Mouse (Mus musculus): ENCODE results near the gene Ctrc.

The Ctrc gene

GRCm38 (mm10) chr4:141879875-141880274 lies 33.7 kb upstream of the Ctrc start:
- Histone ChIP-seq H3K4me3 (replicated peaks; ENCODE audit: low read length) (no peak overlapping the region), H3K27me3 (ENCODE audit: insufficient read depth, low read length) (peaks cover 4% of the 10 kb centered on the region), H3K4me1 (replicated peaks; ENCODE audit: low read depth, low read length) (peaks cover 51% of the 10 kb centered on the region), H3K36me3 (ENCODE audit: insufficient read depth, low read length) (no peaks in the 10 kb centered on the region), H3K9me3 (ENCODE audit: low read length) (no peaks in the 10 kb centered on the region)
- no peak for TF ChIP-seq CTCF (conservative IDR thresholded peaks at IDR 0.05; ENCODE audit: low read length)
- TF ChIP-seq NANOG (IDR thresholded peaks at IDR 0.05; ENCODE audit: borderline replicate concordance, low read length): no peak
- TF ChIP-seq POU5F1 (IDR thresholded peaks at IDR 0.05; ENCODE audit: borderline replicate concordance, low read length): no peak

GRCm38 (mm10) chr4:141879074-141879473 lies 32.9 kb upstream of the Ctrc start:
- Histone ChIP-seq H3K9me3 (ENCODE audit: low read length) (no peaks in the 10 kb centered on the region), H3K4me1 (replicated peaks; ENCODE audit: low read depth, low read length) (peaks cover 54% of the 10 kb centered on the region), H3K36me3 (ENCODE audit: insufficient read depth, low read length) (no peaks in the 10 kb centered on the region), H3K27me3 (ENCODE audit: insufficient read depth, low read length) (peaks cover 8% of the 10 kb centered on the region), H3K4me3 (replicated peaks; ENCODE audit: low read length) (no peak overlapping the region)
- TF ChIP-seq POU5F1 (IDR thresholded peaks at IDR 0.05; ENCODE audit: borderline replicate concordance, low read length) (no peak), NANOG (IDR thresholded peaks at IDR 0.05; ENCODE audit: borderline replicate concordance, low read length) (no peak), CTCF (conservative IDR thresholded peaks at IDR 0.05; ENCODE audit: low read length) (no peak)

- no peak for TF ChIP-seq CTCF (conservative IDR thresholded peaks at IDR 0.05; ENCODE audit: low read length)
- no peak for TF ChIP-seq NANOG (IDR thresholded peaks at IDR 0.05; ENCODE audit: borderline replicate concordance, low read length)
- no peak for TF ChIP-seq POU5F1 (IDR thresholded peaks at IDR 0.05; ENCODE audit: borderline replicate concordance, low read length)
Observed at GRCm38 (mm10) chr4:141878621-141879020, 32.5 kb upstream of the Ctrc start.

GRCm38 (mm10) chr4:141875481-141876108 lies 29.4 kb upstream of the Ctrc start:
- Histone ChIP-seq H3K4me3 (replicated peaks; ENCODE audit: low read length) (peak overlapping the region; percentile 83), H3K4me1 (replicated peaks; ENCODE audit: low read depth, low read length) (peaks cover 64% of the 10 kb centered on the region), H3K36me3 (ENCODE audit: insufficient read depth, low read length) (peaks cover 10% of the 10 kb centered on the region; the same call in 1 of the 2 replicates), H3K9me3 (ENCODE audit: low read length) (no peaks in the 10 kb centered on the region), H3K27me3 (ENCODE audit: insufficient read depth, low read length) (peaks cover 35% of the 10 kb centered on the region)
- no peak for TF ChIP-seq NANOG (IDR thresholded peaks at IDR 0.05; ENCODE audit: borderline replicate concordance, low read length)
- no peak for TF ChIP-seq CTCF (conservative IDR thresholded peaks at IDR 0.05; ENCODE audit: low read length)
- TF ChIP-seq POU5F1 (IDR thresholded peaks at IDR 0.05; ENCODE audit: borderline replicate concordance, low read length): no peak

More at GRCm38 (mm10) chr4:141878621-141879020, 32.5 kb upstream of the Ctrc start:
- Histone ChIP-seq H3K4me1 (replicated peaks; ENCODE audit: low read depth, low read length) (peaks cover 59% of the 10 kb centered on the region), H3K36me3 (ENCODE audit: insufficient read depth, low read length) (no peaks in the 10 kb centered on the region), H3K4me3 (replicated peaks; ENCODE audit: low read length) (no peak overlapping the region), H3K9me3 (ENCODE audit: low read length) (no peaks in the 10 kb centered on the region), H3K27me3 (ENCODE audit: insufficient read depth, low read length) (peaks cover 13% of the 10 kb centered on the region)

GRCm38 (mm10) chr4:141874601-141875460 lies 28.7 kb upstream of the Ctrc start, which contains the start of gene Efhd2:
Gene Efhd2, minus strand, starts transcription at chr4:141874920.
- peaks cover 64% of the 10 kb centered on the region for H3K4me1 ChIP-seq (replicated peaks; ENCODE audit: low read depth, low read length)
- peaks cover 35% of the 10 kb centered on the region for H3K27me3 ChIP-seq (ENCODE audit: insufficient read depth, low read length)
- H3K4me3 ChIP-seq (replicated peaks; ENCODE audit: low read length): peak within 1 kb of the TSS; percentile 83
- peaks cover 13% of the 10 kb centered on the region; the same call in 1 of the 2 replicates for H3K36me3 ChIP-seq (ENCODE audit: insufficient read depth, low read length)
- H3K9me3 ChIP-seq (ENCODE audit: low read length): no peaks in the 10 kb centered on the region
- TF ChIP-seq NANOG (IDR thresholded peaks at IDR 0.05; ENCODE audit: borderline replicate concordance, low read length): no peak
- TF ChIP-seq CTCF (conservative IDR thresholded peaks at IDR 0.05; ENCODE audit: low read length): no peak
- no peak for TF ChIP-seq POU5F1 (IDR thresholded peaks at IDR 0.05; ENCODE audit: borderline replicate concordance, low read length)

- H3K27me3 ChIP-seq (ENCODE audit: insufficient read depth, low read length): peaks cover 35% of the 10 kb centered on the region
- H3K4me1 ChIP-seq (replicated peaks; ENCODE audit: low read depth, low read length): peaks cover 66% of the 10 kb centered on the region
- H3K4me3 ChIP-seq (replicated peaks; ENCODE audit: low read length): peak overlapping the region; percentile 83
- TF ChIP-seq NANOG (IDR thresholded peaks at IDR 0.05; ENCODE audit: borderline replicate concordance, low read length) (no peak), CTCF (conservative IDR thresholded peaks at IDR 0.05; ENCODE audit: low read length) (no peak), POU5F1 (IDR thresholded peaks at IDR 0.05; ENCODE audit: borderline replicate concordance, low read length) (no peak)
- H3K9me3 ChIP-seq (ENCODE audit: low read length): no peaks in the 10 kb centered on the region
- H3K36me3 ChIP-seq (ENCODE audit: insufficient read depth, low read length): peaks cover 20% of the 10 kb centered on the region
Observed at GRCm38 (mm10) chr4:141874111-141874600, 28.0 kb upstream of the Ctrc start.

GRCm38 (mm10) chr4:141872977-141873376 lies 26.8 kb upstream of the Ctrc start:
- Histone ChIP-seq H3K4me1 (replicated peaks; ENCODE audit: low read depth, low read length) (peaks cover 68% of the 10 kb centered on the region), H3K9me3 (ENCODE audit: low read length) (no peaks in the 10 kb centered on the region)
- TF ChIP-seq POU5F1 (IDR thresholded peaks at IDR 0.05; ENCODE audit: borderline replicate concordance, low read length) (no peak), CTCF (conservative IDR thresholded peaks at IDR 0.05; ENCODE audit: low read length) (no peak), NANOG (IDR thresholded peaks at IDR 0.05; ENCODE audit: borderline replicate concordance, low read length) (no peak)

GRCm38 (mm10) chr4:141871909-141872308 lies 25.8 kb upstream of the Ctrc start:
- H3K9me3 ChIP-seq (ENCODE audit: low read length): no peaks in the 10 kb centered on the region
- no peak overlapping the region for H3K4me3 ChIP-seq (replicated peaks; ENCODE audit: low read length)
- H3K27me3 ChIP-seq (ENCODE audit: insufficient read depth, low read length): peaks cover 35% of the 10 kb centered on the region
- no peak for TF ChIP-seq CTCF (conservative IDR thresholded peaks at IDR 0.05; ENCODE audit: low read length)
- TF ChIP-seq POU5F1 (IDR thresholded peaks at IDR 0.05; ENCODE audit: borderline replicate concordance, low read length): no peak
- no peak for TF ChIP-seq NANOG (IDR thresholded peaks at IDR 0.05; ENCODE audit: borderline replicate concordance, low read length)
- peaks cover 21% of the 10 kb centered on the region for H3K36me3 ChIP-seq (ENCODE audit: insufficient read depth, low read length)
- peaks cover 79% of the 10 kb centered on the region for H3K4me1 ChIP-seq (replicated peaks; ENCODE audit: low read depth, low read length)

More at GRCm38 (mm10) chr4:141872977-141873376, 26.8 kb upstream of the Ctrc start:
- Histone ChIP-seq H3K4me3 (replicated peaks; ENCODE audit: low read length) (no peak overlapping the region), H3K27me3 (ENCODE audit: insufficient read depth, low read length) (peaks cover 35% of the 10 kb centered on the region), H3K36me3 (ENCODE audit: insufficient read depth, low read length) (peaks cover 21% of the 10 kb centered on the region)

All from E14TG2a.4 (cell line).